Comparison of ENCODE assay signal across 9 mouse cellular contexts in genomic region chr17:47594969-47595247, GRCm38 (mm10). TPM values are rescaled to one million over a fixed set of nuclear protein-coding genes. Genes with fewer than 3 reads are reported as not detected.
A peak's percentile ranks its signal among the peaks of the same experiment; 100 is the strongest.
DNase-seq lines count a peak whose midpoint lies in the region; ATAC-seq and TF ChIP-seq lines count a peak whose summit lies in the region.
"Had no signal": no experiment of that assay in that cellular context is flagged by ENCODE, and none has a peak within 500 bp of the region (broad histone marks: within the 10 kb centered on the region; RNA-seq: fewer than 3 reads in every experiment).

No protein-coding gene starts in this region.

- peak overlapping the region; percentile 99 for H3K27ac ChIP-seq in heart, embryonic 13.5 days (replicated peaks)
- H3K27ac ChIP-seq in ES-Bruce4 (ENCODE audit: insufficient read depth, low read length) = peak overlapping the region; percentile 69
- peak overlapping the region; percentile 75 for H3K27ac ChIP-seq in forebrain, embryonic 15.5 days (replicated peaks)
- H3K27ac ChIP-seq in liver, postnatal 0 days (ENCODE audit: low read depth) = peak overlapping the region; percentile 93

- TF ChIP-seq CTCF in ES-Bruce4 (IDR thresholded peaks at IDR 0.05; ENCODE audit: low read depth, low read length) = no peak
- no peak for TF ChIP-seq CTCF in liver, postnatal 0 days (IDR thresholded peaks at IDR 0.05; ENCODE audit: low read depth)

- WGBS in heart, embryonic 13.5 days = 1% methylated on average over 9 of the region's 9 CpGs
- WGBS in forebrain, embryonic 15.5 days = 0% methylated on average over 8 of the region's 9 CpGs
- WGBS in liver, postnatal 0 days (ENCODE audit: insufficient replicate concordance) = 0% methylated on average over 6 of the region's 9 CpGs

- TF ChIP-seq EP300 in ES-Bruce4 (IDR thresholded peaks at IDR 0.05; ENCODE audit: insufficient read depth, low read depth, low read length) = no peak
- no peak for TF ChIP-seq EP300 in liver, postnatal 0 days (IDR thresholded peaks at IDR 0.05; ENCODE audit: low read depth)

- no peaks in the 10 kb centered on the region for H3K9me3 ChIP-seq in heart, embryonic 13.5 days
- no peaks in the 10 kb centered on the region for H3K9me3 ChIP-seq in ES-Bruce4 (replicated peaks; ENCODE audit: control insufficient read depth, insufficient read depth, low read length, poor library complexity, severe bottlenecking)
- no peaks in the 10 kb centered on the region for H3K9me3 ChIP-seq in forebrain, embryonic 15.5 days
- no peaks in the 10 kb centered on the region for H3K9me3 ChIP-seq in liver, postnatal 0 days (ENCODE audit: low read length)

- peaks cover 56% of the 10 kb centered on the region for H3K4me1 ChIP-seq in heart, embryonic 13.5 days
- peaks cover 4% of the 10 kb centered on the region for H3K4me1 ChIP-seq in ES-Bruce4 (ENCODE audit: control insufficient read depth, insufficient read depth, low read length)
- H3K4me1 ChIP-seq in forebrain, embryonic 15.5 days = peaks cover 45% of the 10 kb centered on the region
- H3K4me1 ChIP-seq in liver, postnatal 0 days (ENCODE audit: insufficient read depth) = peaks cover 53% of the 10 kb centered on the region

- H3K36me3 ChIP-seq in heart, embryonic 13.5 days = peaks cover 44% of the 10 kb centered on the region
- H3K36me3 ChIP-seq in ES-Bruce4 (ENCODE audit: control insufficient read depth, insufficient read depth, low read length, poor library complexity, severe bottlenecking) = peaks cover 12% of the 10 kb centered on the region; the same call in 1 of the 2 replicates
- 0 out of 2 replicates have a peak, but pooled peaks cover 6% of the 10 kb centered on the region for H3K36me3 ChIP-seq in forebrain, embryonic 15.5 days
- peaks cover 44% of the 10 kb centered on the region for H3K36me3 ChIP-seq in liver, postnatal 0 days (replicated peaks; ENCODE audit: insufficient read depth, low read length)

- no peaks in the 10 kb centered on the region for H3K27me3 ChIP-seq in heart, embryonic 13.5 days (replicated peaks)
- no peaks in the 10 kb centered on the region for H3K27me3 ChIP-seq in ES-Bruce4 (ENCODE audit: control insufficient read depth, insufficient read depth, low read length, poor library complexity, severe bottlenecking)
- no peaks in the 10 kb centered on the region for H3K27me3 ChIP-seq in forebrain, embryonic 15.5 days
- no peaks in the 10 kb centered on the region for H3K27me3 ChIP-seq in liver, postnatal 0 days (ENCODE audit: insufficient read depth, low read length)

- H3K4me2 ChIP-seq in heart, embryonic 13.5 days = peak overlapping the region; percentile 97
- H3K4me2 ChIP-seq in forebrain, embryonic 15.5 days (replicated peaks) = peak overlapping the region; percentile 84
- H3K4me2 ChIP-seq in liver, postnatal 0 days (ENCODE audit: low read depth, low read length) = peak overlapping the region; percentile 86

- no peak for DNase-seq in heart, postnatal 4 days
- no peak for DNase-seq in liver, postnatal 0 days
- DNase-seq in frontal cortex, postnatal 25 days (ENCODE audit: low spot score in 2 of 2) = no peak
- no peak for DNase-seq in thymus, adult 18-20 months
- DNase-seq: right cerebral cortex, postnatal 14 days had no signal

- ATAC-seq in heart, embryonic 13.5 days (ENCODE audit: extremely low read depth, insufficient number of reproducible peaks, low FRiP score, low TSS enrichment) = no peak
- no peak for ATAC-seq in forebrain, embryonic 15.5 days (replicated peaks)
- ATAC-seq in liver, postnatal 0 days = no peak
- ATAC-seq in monocyte, adult 5-6 weeks (replicated peaks; ENCODE audit: insufficient number of reproducible peaks, low FRiP score, low TSS enrichment, poor library complexity, severe bottlenecking) = no peak

- H3K9ac ChIP-seq in heart, embryonic 13.5 days = peak overlapping the region; percentile 100
- H3K9ac ChIP-seq in ES-Bruce4 (ENCODE audit: low read depth, poor library complexity, severe bottlenecking) = peak overlapping the region; percentile 83
- peak overlapping the region; percentile 64 for H3K9ac ChIP-seq in forebrain, embryonic 15.5 days (replicated peaks)
- peak overlapping the region; percentile 86 for H3K9ac ChIP-seq in liver, postnatal 0 days (replicated peaks)

- H3K4me3 ChIP-seq in heart, embryonic 13.5 days = peak overlapping the region; percentile 89
- peak overlapping the region; percentile 69 for H3K4me3 ChIP-seq in ES-Bruce4 (ENCODE audit: low read depth, low read length)
- H3K4me3 ChIP-seq in forebrain, embryonic 15.5 days = peak overlapping the region; percentile 90
- H3K4me3 ChIP-seq in liver, postnatal 0 days (ENCODE audit: low read depth, low read length) = peak overlapping the region; percentile 95

- TF ChIP-seq POLR2A in ES-Bruce4 (IDR thresholded peaks at IDR 0.05; ENCODE audit: insufficient read depth, low read length) = no peak

RNA-seq across cellular contexts. Expression of gene Bysl, which starts 16.4 kb away (rescaled TPM):
- polyA plus RNA-seq in heart, embryonic 13.5 days (2015; fragmentation: Nextera tagmentation; extraction: Ambion mirVana) = 24.1 and 24.8 TPM in 2 replicates
- total RNA-seq in heart, postnatal 4 days (2021) = 10 to 100 TPM; 21.7 to 22.2 TPM
- 24.9 and 25.7 TPM in 2 replicates for polyA plus RNA-seq in ES-Bruce4 (2011; ENCODE audit: insufficient read depth, insufficient read length, low read depth, missing spikeins)
- polyA plus RNA-seq in forebrain, embryonic 15.5 days (2015; fragmentation: Nextera tagmentation; extraction: Ambion mirVana) = 32.5 and 33.8 TPM in 2 replicates
- 8.9 and 10.6 TPM in 2 replicates for polyA plus RNA-seq in liver, postnatal 0 days (2015; fragmentation: Nextera tagmentation; extraction: Ambion mirVana)
- 6.1 to 11.2 TPM (median 8.2 TPM) in 3 replicates for total RNA-seq in monocyte, adult 5-6 weeks (2017)

RNA-seq across cellular contexts. Expression of gene Med20, which starts 16.5 kb away (rescaled TPM):
- polyA plus RNA-seq in heart, embryonic 13.5 days (2015; fragmentation: Nextera tagmentation; extraction: Ambion mirVana) = 25.1 and 27.5 TPM in 2 replicates
- total RNA-seq in heart, postnatal 4 days (2021) = 10 to 100 TPM; 20.3 to 20.7 TPM
- polyA plus RNA-seq in ES-Bruce4 (2011; ENCODE audit: insufficient read depth, insufficient read length, low read depth, missing spikeins) = 26.4 and 36.9 TPM in 2 replicates
- 45.5 and 50.2 TPM in 2 replicates for polyA plus RNA-seq in forebrain, embryonic 15.5 days (2015; fragmentation: Nextera tagmentation; extraction: Ambion mirVana)
- polyA plus RNA-seq in liver, postnatal 0 days (2015; fragmentation: Nextera tagmentation; extraction: Ambion mirVana) = 13.5 and 14.4 TPM in 2 replicates
- 34.9 to 75.1 TPM (median 57.2 TPM) in 3 replicates for total RNA-seq in monocyte, adult 5-6 weeks (2017)

RNA-seq across cellular contexts. Expression of gene Gm20517, which starts 16.5 kb away (rescaled TPM):
- 1.2 and 2.1 TPM in 2 replicates for polyA plus RNA-seq in heart, embryonic 13.5 days (2015; fragmentation: Nextera tagmentation; extraction: Ambion mirVana)
- 1 to 10 TPM; 3.9 to 4.4 TPM for total RNA-seq in heart, postnatal 4 days (2021)
- 4.5 and 11.9 TPM in 2 replicates for polyA plus RNA-seq in ES-Bruce4 (2011; ENCODE audit: insufficient read depth, insufficient read length, low read depth, missing spikeins)
- polyA plus RNA-seq in forebrain, embryonic 15.5 days (2015; fragmentation: Nextera tagmentation; extraction: Ambion mirVana) = 2.2 and 3.0 TPM in 2 replicates
- polyA plus RNA-seq in liver, postnatal 0 days (2015; fragmentation: Nextera tagmentation; extraction: Ambion mirVana) = 0.79 and 0.82 TPM in 2 replicates
- 0.21 to 4.1 TPM (median 3.4 TPM) in 3 replicates for total RNA-seq in monocyte, adult 5-6 weeks (2017)

RNA-seq across cellular contexts. Expression of gene Usp49, which starts 35.6 kb away (rescaled TPM):
- polyA plus RNA-seq in heart, embryonic 13.5 days (2015; fragmentation: Nextera tagmentation; extraction: Ambion mirVana) = 2.6 and 3.3 TPM in 2 replicates
- 1 to 10 TPM; 7.3 to 9.7 TPM for total RNA-seq in heart, postnatal 4 days (2021)
- 15.8 and 16.8 TPM in 2 replicates for polyA plus RNA-seq in ES-Bruce4 (2011; ENCODE audit: insufficient read depth, insufficient read length, low read depth, missing spikeins)
- 10.7 and 11.1 TPM in 2 replicates for polyA plus RNA-seq in forebrain, embryonic 15.5 days (2015; fragmentation: Nextera tagmentation; extraction: Ambion mirVana)
- polyA plus RNA-seq in liver, postnatal 0 days (2015; fragmentation: Nextera tagmentation; extraction: Ambion mirVana) = 1.2 and 1.6 TPM in 2 replicates
- 2.6 to 3.9 TPM (median 3.0 TPM) in 3 replicates for total RNA-seq in monocyte, adult 5-6 weeks (2017)
